Mouse (Mus musculus): Measurements from ENCODE around the gene Tkfc.
A peak's percentile ranks its signal among the peaks of the same experiment; 100 is the strongest.

The Tkfc gene

DNA sequence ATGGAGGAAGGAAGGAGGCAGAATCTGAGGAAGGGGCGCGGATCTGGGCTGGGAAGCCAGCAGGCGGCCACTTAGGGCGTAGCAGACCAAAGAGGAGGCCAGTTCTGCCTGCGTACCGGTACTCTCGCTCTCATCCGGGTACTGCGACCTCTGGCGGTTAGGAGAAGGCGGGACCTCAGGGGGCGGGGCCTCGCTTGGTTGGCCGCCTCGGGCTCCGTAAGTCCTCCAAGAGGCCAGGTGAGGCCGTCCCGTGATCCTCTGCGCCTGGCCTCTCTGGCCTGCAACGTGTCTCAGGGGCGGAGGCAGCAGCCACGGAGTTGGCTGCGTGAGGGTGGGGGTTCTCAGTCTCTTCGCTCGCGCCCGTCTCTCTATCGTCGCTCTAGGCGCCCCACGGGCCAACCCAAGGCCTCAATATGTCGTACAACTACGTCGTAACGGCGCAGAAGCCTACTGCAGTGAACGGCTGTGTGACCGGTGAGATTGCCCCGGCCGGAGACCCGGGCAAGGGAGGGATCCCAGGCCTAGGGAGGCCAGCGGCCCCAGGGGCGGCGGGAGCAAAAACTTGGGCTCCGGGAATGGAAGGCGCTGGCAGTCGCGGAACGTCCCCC is at the start of gene Tkfc, which contains the start of gene Ddb1:
TSS of gene Tkfc (minus strand) at position 362 of the 608 bp plus-strand sequence.
TSS of gene Ddb1 (plus strand) at position 35 of the 608 bp plus-strand sequence.
- DNase-seq (ENCODE audit: low spot score in 2 of 2), result peak; percentile 99

DNA sequence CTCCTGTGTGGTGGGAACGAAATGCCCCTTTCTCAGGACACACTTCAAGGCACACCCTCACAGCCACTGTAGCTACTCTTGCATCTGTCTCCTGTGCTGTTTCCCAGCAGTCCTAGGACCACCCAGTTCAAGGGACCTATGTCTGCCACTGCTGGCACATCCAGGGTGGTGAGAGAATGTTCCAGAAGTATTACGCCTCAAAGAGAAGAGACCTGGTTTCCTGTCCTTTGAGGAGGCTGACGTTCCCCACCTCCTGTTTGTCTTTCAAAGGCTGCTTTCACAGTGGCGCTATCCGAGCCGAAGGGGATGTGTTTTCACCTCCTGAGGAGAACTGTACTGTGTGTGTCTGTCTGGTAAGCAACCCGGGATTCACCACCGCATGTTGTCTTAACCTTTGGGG is 42.7 kb upstream of the Tkfc start:
- DNase-seq (ENCODE audit: low spot score in 2 of 2), result no peak

DNA sequence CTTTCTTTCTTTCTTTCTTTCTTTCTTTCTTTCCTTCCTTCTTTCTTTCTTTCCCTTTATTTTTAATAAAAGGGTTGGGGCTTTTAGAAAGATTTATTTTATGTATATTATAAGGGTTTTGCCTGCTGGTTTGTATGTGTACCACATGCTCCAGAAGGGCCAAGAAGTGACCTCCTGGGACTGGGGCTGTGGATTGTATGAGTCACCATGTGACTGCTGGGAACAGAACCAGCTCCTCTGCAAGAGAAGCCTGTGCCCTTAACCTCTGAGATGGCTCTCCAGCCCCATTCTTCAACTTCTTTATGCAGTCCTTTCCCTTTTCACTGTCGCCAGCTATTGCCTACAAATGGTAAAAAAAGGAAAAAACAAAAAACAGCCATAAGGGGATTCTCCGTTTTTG is 40.2 kb upstream of the Tkfc start:
- no peak for DNase-seq (ENCODE audit: low spot score in 2 of 2)

DNA sequence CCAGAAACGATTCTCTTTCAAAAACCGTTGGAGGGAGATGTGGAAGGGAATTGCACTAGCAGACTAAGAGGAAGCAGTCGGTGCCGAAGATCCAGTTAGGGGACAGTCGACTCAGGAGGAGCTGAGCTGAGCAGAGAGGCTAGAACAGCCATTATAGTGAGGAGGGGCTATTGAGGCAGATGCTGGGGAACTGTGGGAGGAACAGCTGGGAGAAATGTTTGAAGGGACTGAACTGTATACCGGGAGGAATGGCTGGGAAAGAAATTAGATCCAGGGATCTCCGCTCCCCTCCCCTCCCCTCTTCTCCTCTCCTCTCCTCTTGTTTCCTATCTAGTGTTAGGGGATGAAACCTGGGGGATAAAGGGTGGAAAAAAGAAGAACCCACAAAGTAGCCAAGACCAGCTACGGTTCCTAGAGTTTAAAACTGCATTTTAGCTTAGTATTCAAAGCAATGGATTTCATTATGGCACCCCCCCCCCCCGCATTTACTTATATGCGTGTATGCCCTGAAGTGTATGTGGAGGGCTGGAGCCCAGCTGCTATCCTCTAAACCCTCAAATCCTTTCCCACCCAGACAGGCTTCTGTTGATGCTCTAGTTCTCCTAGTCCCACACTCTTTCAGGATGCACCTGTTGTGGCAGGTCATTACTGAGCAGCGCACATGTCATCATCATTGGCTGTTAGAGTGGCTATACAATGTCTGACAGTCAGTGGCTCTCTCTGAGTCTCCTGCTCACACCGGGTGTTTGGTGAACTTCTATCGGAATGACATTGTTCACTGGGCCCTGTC is 35.3 kb upstream of the Tkfc start:
- no peak for DNase-seq (ENCODE audit: low spot score in 2 of 2)

DNA sequence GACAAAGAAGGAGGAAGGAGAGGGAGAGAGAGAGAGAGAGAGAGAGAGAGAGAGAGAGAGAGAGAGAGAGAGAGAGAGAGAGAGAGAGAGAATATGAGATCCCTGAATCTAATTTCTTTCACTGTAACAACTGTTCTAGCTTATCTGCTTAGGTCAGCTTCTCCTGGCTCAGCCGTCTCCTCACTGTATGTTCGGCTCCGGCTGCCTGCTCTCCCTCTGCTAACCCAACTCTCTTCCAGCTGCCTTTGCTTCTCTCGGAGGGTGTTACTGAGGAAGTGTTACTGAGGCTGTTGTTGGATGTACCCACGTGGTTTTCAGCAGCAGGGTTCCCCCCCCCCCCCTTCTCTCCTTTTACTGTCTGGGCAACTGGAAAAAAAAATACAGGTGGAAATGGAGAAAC is 34.6 kb upstream of the Tkfc start:
- DNase-seq (ENCODE audit: low spot score in 2 of 2), result no peak

DNA sequence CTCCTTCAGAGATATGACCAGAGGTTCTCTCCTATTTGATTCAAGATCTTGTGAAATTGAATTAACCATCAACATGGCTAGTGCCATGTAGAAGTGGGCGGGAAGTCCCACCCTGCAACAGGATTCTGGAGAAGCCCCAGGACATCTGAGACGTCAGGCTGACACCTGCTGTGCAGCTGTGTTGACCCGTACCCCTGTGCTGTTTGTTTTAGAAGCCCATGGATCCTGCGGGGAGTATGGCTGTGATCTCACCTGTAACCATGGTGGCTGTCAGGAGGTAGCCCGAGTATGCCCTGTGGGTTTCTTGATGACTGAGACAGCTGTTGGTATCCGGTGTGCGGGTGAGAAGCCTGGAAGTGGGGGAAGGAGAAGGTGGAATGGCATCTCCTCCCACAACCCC is 32.4 kb upstream of the Tkfc start:
- DNase-seq (ENCODE audit: low spot score in 2 of 2), result no peak

DNA sequence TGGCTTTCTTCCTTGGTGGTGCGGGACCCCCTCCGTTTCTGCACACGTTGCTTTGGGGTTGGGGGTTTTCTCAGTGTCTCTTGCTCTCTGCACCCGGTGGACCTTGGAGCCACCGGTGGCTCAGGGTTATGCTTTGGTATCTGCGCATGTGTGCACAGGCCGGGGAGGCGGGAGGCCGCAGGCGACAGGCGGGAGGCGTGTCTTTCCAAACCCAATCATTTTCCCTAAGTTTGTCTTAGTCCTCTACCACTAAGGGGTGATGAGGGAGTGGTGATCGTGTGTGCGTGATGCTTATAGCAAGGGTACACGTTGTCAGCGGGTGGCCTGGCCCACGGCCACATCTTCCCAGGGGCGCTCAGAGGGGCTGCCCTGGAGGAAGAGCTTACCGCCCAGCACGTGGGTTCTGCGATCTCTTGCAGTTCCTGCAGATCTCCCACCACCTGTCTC is 29.4 kb upstream of the Tkfc start:
- peak; percentile 60 to 61 for DNase-seq (ENCODE audit: low spot score in 2 of 2)

DNA sequence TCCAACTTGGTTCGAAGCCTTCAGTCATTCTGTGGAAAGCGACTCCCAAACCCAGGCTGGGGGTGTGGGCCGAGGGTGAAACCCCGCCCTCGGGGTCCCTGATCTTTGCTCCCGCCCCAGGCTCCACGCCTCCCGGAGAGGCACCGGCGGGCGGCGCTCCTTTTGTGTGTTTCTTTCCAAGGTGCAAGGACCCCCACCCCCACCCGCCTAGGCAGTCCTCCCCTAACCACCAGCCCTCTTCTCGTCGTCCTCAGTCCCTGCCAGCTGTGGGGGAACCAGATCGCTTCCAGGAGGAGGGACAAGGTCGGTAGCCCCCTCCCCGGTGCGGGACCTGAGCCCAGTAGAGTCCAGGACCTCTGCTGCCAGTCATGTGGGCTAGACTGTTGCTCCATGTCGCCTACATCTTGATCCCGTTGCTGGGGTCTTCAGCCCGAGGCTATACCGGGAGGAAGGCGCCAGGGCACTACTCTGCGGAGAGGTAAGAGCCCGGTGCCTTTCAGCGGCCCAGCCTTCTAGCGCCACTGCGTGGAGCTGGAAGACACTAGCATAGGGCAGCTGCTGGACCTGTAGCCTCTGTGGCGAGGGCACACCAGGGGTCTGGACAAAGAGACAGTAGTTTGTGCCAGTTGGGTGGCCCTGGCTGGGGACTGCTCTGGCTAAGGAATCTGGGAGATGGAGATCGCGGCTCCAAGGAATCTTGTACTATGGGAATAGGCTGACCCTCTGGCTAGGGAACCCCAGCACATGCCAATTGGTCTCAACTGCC is 28.8 kb upstream of the Tkfc start, which contains the start of gene Vwce:
TSS of gene Vwce (plus strand) at position 108 of the 766 bp plus-strand sequence.
- peak; percentile 25 to 30 for DNase-seq (ENCODE audit: low spot score in 2 of 2)

DNA sequence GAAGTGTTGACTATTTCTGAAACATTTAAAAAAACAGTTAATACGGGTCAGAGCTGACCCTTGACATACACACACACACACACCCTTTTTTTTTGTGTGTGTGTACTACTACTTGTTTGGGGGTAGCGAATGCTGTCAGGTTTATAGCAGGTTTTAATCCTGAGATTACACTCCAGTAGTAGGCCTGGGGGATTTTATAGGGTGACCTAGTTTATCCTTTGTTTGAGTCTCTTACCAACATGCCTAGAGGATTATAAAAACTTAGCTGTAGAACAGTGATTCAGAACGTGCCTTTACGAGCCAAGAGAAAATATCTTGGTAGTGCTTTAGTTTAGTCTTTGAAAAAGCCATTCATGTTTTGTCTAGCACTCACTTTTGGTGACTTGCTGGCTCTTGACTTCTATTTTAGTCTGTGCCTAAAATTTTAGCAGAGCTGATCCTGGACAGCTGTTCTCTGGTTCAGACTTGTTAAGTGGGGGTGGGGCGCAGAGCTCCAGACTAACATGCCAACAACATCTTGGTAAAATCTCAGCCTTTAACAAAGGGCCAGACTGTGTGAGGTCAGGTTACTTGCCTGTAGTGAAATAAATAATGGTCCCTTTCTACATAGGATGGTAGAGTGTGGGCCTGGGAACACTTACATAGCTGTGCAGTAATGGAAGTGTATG is 3.3 kb upstream of the Tkfc start:
- no peak for DNase-seq (ENCODE audit: low spot score in 2 of 2)

DNA sequence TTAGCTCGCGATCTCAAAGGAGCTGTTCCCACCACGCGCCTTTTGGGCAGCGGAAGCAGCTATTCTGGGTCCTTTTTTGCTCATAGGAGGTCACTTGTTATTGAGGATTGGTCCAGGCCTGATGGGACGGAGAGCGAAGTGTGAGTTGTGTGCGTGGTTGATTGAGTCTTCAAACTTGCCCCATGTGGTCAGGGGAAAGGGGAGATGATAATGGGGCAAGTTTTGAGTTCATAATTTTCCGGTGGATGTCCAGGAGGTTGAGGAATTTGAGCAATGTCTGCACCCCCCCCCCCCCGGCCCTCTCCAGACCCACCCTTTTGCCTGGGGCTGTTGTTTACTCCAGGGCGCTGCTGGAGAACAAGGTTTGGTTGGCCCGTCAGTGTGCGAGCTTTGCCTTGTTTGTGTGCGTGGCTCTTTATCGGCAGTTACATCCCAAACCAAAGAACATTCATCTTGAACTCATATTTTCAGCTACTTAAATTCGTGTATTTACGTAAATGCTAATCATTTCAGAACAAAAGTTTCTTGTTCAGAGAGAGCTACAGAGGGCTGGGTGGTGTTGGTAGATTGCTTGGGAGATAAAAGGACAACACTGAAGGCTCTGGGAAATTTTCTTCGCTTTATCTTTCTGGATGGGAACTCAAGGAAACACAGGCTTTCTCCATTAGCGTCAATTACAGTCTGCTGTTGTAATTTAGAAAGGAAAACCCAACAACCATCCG is 608 bp upstream of the Tkfc start:
- no peak for DNase-seq (ENCODE audit: low spot score in 2 of 2)

DNA sequence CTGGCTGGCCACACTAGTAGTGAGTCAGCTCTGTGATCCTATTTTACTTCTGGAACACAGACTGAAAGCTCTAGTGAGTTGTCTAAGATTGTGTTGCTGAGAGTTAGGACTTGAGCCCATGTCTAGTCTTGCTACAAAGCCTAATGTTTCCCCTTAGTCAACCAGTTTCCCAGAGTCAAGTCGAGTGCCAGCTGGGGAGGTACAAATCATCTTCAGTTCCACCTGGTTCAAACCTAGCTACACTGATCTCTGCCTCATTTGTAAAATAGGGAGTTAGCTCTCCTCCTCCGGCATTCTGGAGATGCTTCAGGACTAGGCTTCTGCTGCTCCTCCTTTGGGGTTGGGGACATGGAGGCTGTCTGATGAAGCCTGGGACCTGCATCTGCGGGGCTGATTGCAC is 920 bp downstream of the Tkfc start:
- no peak for DNase-seq (ENCODE audit: low spot score in 2 of 2)

DNA sequence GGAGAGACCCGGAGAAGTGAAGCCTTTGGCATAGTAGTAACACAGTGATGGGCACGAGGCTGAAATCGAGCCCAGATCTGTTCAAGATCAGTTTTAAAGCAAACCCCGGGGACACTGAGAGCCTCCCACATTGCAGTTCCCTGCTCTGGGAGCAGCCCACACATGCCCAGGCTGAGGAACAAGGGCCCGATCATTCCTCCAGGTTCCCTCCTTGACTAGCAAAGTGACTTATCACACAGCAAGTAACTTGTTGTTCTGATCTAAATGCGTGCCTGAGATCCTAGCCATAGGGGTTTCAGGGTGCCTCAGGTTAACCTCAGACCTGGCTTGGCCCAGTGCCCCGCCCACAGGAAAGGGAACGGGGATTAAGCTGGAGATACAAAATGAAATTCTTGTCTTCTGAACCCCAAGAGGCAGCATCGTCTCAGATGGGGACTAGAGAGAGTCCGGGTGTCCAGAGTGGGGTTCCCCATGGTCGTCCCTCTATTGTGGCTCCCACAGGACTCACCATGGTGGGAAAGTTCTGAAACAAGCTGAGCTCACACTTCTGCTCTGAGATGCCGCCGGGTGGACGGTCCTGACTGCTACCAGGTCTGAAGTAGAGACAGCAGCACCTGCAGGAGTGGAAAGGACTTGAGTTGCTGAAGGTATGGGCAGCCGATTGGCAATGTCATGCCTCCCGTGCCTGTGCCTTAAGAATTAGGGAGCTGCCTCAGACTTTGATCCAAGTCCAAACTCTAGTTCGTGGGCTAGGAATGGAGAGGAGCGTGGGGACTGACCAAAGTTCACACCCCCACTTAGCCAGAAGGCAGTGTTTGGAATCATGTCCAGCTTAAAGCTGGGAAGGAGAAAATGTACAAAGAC is 1.6 kb downstream of the Tkfc start:
- DNase-seq (ENCODE audit: low spot score in 2 of 2), result no peak

DNA sequence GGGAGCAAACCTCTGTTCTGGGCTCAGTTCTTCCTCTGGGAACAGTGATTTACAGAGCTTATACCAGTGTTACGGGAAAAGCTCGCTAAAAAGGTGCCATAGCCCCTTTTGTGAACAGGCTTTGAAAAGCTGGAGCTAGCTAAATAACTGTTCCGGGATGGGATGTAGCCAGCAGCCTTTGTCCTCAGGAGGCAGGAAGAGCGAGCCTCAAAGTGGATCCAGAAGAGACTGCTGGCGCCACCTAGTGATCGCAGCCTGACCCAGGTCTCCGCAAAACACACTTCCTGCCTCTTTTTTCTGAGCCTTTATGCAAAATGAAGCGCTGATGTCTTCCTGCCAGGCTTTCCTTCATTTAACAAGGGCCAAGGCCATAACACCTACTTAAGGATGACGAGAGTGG is 2.7 kb downstream of the Tkfc start:
- peak; percentile 86 to 93 for DNase-seq (ENCODE audit: low spot score in 2 of 2)

DNA sequence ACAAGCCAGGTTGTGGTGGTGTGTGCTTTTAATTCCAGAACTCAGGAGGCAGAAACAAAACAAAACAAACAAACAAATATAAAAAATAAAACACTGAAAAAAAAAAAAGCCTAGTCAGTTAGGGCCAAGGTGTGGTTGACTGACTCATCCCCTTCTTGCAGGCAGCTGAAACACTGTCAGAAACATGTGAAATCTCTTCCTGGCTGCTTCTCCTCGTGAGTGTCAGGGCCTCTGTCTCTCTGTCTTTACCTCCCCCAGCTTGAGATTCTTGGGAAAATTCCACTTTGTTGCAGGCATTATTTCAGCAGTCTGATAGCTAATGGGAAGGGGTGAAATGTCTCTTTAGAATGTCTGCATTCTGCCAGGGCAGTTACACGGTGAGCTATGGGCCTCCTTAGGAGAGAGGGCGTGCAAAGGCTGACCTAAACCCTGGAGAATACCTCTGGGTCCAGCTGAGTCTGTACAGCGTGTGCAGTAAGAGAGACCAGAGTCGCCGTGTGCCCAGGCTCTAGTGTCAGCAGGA is 3.1 kb downstream of the Tkfc start:
- no peak for DNase-seq (ENCODE audit: low spot score in 2 of 2)

DNA sequence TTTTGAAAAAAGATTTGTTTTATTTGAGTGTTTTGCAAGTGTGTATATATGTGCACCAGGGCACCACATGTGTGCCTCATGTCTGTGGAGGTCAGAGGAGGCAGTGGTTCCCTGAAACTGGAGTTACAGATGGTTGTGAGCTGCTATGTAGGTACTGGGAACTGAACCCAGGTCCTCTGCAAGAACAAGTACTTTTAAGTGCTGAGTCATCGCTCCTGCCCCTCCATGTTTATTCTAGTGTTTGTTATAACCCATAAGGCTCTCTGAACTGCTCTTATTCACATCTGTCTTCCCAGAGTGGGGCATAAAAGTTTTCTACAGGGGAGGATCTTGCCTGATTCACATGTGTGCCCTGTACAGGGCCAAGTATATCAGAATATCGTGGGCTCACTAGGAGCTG is 5.8 kb downstream of the Tkfc start:
- DNase-seq (ENCODE audit: low spot score in 2 of 2), result no peak

DNA sequence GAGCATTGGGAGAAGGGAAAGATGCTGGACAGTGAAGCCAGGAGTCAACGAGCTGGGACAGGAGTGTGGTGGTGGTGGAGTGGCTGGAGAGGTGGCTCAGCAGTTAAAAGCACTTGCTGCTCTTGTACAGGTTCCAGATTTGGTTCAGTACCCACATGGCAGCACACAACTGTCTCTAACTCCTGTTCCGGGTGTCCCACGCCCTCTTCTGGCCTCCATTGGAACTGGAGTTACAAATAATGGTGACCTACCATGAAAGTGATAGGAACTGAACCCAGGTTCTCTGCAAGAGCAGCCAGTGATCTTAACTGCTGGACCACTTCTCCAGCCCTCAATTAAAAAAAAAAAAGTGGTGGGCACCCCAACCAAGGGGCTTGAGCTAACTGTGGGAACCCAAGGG is 7.3 kb downstream of the Tkfc start:
- DNase-seq (ENCODE audit: low spot score in 2 of 2), result no peak

DNA sequence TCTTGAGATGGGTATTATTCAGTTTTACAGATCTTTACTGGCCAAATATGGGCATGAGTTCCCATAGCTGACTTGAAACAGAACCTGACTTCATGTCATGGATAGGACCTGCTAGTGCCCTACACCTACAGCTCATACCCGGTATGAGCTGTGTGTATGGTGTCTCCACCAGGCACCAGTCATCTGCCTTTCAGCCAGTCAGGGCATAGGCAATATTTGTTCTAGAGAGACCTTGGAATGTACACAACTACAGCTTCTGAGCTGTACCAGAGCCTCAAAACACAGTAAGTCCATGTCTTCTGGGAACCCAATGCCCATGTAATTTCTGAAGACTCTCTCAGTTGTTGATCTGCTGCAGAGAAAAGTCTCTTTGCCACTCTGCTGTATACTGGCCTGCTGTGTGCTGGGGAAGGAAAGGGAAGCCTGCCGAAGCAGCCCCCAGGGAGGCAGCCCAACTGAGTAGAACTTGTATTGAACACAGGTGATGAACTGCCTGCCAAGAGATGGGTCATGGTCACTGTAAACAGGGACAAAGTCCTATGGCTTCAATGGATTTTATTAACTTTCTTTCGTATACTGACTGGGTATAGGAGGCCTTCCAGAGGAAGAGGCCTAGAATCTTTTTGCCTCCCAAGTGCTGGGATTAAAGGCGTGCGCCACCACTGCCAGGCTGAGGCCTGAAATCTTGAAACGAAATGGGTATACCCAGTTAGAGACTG is 13.6 kb downstream of the Tkfc start:
- DNase-seq (ENCODE audit: low spot score in 2 of 2), result no peak

DNA sequence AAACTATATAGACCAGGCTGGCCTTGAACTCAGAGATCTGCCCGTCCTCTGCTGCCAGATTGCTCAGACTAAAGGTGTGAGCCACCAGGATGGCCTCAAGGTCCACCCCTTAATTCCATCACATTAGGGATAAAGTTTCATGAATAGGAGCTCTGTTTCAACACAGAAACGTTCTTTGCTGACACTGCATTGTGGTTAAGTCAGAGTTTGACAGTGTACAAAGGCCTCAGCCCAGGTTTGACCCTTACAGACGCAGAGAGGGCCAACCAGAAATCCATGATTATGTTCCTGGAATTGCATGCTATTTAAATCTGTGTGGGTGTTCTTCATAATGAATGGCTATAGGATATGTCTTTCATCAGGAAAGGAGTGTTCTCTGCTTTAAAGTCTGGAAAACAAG is 15.2 kb downstream of the Tkfc start:
- no peak for DNase-seq (ENCODE audit: low spot score in 2 of 2)

DNA sequence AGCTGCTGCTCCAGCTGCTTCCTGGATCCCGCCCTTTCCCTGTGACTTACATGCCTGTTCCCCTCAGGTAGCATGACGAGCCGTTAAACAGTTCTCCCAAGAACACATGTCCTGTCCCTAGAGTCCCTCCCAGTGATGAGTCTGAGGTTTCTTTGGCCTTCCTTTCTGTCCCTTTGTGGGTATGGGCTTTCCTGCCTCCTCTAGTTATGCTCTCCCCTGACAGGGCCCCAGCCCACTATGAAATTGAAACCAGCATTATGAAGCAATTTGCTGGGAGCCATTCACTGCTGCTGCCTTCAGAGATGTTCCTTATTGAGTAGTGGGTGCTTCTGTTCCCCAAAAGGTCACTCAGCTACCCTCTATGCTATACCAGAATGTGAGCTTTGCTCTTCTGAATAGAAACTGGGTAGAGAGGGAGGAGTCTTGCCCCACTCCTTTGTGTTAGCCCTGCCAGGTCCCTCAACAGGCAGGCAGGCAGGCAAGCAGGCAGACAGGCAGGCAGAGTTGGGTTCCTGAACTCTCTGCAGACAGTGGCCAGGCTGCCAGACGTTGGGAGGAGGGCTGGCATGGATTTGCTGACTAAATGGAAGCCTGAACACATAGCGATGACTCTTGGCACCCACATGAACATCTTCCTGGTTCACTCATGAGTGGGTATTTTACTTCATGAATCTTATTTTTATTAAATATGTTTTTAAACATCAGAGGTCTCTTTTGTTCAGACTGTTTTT is 16.2 kb downstream of the Tkfc start:
- no peak for DNase-seq (ENCODE audit: low spot score in 2 of 2)

All from right cerebral cortex, adult 2 months (tissue).